Mouse (Mus musculus): Measurements from ENCODE around the gene Ccdc185.

Gene Ccdc185

DNA sequence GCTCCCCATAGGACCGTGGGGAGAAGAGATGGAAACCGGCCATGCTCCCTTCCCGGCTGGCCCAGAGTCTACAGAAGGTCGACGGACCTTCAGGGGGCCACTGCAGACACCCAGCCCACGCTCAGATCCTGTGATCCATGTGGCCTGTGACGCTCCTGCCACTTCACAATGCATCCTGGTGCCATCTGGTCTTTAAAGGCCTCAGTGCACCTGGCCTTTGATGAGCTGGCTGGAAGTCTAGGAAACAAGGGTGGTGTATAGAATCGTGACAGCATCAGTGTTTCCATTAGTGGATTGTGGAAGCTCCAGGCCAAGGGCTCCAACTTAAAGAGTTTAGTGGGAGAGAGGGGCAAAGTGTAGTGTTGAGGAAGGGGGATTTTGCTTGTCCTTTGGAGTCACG, at the start of gene Ccdc185:
Gene Ccdc185 (minus strand): TSS at position 101 of the 400 bp plus-strand sequence.
- DNase-seq (ENCODE audit: low spot score) = no peak

GRCm38 (mm10) chr1:182797048-182797447, 48.1 kb upstream of the Ccdc185 start:
- no peak for DNase-seq (ENCODE audit: low spot score)

DNA sequence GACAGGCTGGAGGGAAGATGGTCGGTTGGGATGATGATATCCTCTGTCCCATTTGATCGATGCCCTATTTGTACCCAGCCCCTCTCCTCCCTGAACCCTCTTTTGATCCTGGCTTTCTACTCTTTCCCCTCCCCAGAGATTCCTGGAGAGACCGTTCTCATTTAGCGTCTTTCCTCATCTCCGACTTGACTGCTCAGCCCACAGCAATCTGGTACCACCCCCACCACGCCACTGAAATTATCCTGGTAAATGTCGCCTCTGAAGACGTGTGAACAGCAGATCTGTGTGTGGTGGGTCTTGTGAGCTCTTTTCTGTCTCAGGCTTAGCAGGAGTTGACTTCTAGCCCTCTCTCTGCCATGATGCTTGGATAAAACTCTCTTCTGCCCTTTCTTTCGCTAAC, 45.6 kb upstream of the Ccdc185 start:
- DNase-seq (ENCODE audit: low spot score) = no peak

DNA sequence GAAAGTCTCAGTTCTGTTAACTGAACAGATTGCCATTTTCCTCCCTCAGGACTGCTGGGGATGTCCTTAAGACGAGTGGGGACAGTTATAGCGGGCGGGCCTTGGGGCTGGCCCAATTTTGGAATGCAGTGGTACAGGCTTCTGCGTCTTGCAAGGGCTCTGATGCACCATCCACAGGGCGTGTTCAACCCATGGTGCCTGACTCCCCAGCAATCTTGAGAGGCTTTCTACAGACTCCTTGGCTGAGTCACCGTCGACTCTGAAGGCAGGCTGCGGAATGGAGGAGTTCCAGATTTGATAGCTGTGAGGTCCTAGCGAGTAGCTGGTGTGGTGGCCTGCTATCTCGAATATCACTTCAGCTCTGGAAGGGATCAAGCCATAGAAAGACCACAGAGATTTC, 45.2 kb upstream of the Ccdc185 start:
- no peak for DNase-seq (ENCODE audit: low spot score)

DNA sequence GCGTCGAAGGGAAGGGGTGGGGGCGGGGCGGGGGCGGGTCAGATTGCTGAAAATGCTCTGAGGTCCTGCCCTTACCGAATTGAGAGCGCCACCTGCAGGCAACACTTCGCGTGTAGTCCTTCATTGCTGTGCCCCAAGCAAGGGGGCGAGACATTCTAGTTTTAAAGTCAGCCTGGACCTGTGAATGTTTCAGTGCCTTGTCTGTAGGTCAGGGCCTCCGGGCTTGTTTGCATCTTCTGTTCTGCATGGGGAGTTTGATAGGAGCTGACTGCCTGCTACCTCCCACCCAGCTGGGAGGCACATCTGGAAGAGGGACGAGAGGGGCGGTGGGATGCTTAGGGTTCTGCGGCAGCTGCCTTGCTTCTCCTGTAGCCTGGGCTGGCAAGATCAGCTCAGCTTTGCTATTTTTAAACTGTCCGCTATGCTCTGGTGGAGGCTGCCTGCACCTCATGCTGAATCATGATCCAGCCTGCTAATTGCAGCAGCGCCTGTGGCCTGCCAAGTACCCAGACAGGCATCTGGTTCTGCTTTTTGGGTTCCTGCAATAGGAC, 43.6 kb upstream of the Ccdc185 start:
- peak; percentile 84 for DNase-seq (ENCODE audit: low spot score)

DNA sequence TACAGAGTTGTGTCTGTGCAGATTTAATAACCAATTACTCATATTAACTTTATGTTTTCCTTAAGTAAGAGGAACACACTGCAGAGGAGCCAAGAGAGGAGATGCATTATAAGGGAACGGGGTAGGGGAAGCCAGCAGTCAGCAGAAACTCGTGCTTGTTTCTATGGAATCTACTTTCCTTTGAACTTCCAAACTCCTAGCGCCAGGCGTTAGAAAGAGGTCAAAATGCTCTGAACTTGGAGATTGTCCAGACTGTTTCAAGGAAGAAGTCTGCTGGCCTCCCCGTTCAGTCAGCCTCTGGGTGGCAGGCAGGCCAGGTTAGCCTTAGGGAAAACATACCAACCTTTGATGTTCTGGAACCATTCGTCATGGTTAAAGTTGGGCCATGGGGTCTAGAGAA, 39.9 kb upstream of the Ccdc185 start:
- DNase-seq (ENCODE audit: low spot score) = no peak

- DNase-seq (ENCODE audit: low spot score) = no peak
These were observed 38.0 kb upstream of the Ccdc185 start for GRCm38 (mm10) chr1:182787030-182787429.

- no peak for DNase-seq (ENCODE audit: low spot score)
These were observed 36.5 kb upstream of the Ccdc185 start for GRCm38 (mm10) chr1:182785504-182785903.

GRCm38 (mm10) chr1:182784784-182785183, 35.8 kb upstream of the Ccdc185 start:
- no peak for DNase-seq (ENCODE audit: low spot score)

DNA sequence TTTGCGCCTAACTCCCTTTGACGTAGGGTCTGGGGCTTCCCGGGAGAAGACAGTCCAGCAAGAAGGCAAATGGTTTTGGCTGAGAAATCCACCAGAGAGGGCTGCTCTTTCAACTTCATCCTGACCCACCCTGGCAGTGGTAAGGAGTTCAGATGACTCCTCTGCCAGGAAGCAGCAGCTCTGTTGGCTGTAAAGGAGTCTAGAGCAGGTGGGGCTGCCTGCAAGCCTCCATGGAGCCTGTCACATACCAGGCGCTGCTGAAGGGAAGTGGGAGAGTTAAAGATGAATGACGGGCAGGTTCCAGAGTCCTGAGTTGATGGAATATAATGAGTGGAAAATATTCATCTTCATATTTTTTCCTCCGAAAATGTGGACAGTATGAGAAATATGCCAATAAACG, 34.8 kb upstream of the Ccdc185 start:
- no peak for DNase-seq (ENCODE audit: low spot score)

- DNase-seq (ENCODE audit: low spot score) = no peak
These were observed 30.1 kb upstream of the Ccdc185 start for GRCm38 (mm10) chr1:182779024-182779520.

DNA sequence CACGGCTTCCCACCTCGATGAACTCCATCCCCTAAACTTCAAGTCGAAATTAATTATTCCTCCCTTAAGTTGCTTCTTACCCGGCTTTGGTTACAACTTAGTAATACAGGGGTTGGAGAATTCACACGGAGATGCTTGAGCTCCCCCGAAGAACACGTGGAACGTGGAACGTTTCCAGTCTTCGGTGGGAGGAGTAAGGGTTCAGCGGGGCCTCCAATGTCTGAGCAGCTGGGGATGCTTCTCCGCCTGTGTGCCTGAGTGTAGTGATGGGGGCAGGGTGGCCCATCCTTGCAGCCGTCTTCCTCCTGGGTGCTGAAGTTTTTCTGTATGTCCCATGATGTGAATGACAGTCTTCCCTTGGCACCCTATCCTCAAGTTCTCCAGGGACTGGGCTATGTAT, 29.2 kb upstream of the Ccdc185 start:
- DNase-seq (ENCODE audit: low spot score) = no peak

DNA sequence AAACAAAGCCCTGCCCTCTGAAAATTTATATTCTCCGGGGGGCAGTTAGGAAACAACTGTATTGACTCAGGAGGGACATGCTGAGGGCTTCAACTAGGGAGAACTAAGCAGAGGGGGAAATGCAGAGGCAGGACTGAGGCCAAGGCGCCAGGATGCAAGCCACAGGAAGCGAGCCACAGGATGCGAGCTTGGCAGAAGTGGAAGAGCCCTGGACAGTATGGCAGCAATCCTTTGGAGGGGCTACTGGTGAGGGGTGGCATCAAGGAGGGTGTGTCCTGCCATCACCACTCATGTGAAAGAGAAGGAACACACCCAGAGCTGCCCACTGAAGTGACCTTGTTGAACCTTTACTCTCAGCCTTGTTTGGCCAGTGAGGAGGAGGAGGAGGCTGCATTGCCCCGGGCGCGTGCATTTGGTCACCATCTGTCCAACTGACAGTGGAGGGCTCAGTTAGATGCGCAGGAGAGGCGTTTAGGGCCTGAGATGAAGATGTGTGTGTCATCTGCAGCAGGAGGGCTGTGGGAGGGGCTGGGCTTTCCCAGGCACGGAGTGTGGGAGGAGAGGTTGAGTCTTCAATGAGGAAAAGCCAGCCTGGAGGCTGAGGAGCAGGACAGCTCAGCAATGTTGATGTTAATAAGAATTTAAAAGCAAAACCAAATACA, 27.9 kb upstream of the Ccdc185 start:
- DNase-seq (ENCODE audit: low spot score) = no peak

- DNase-seq (ENCODE audit: low spot score) = no peak
These were observed 26.6 kb upstream of the Ccdc185 start for GRCm38 (mm10) chr1:182775576-182775975.

DNA sequence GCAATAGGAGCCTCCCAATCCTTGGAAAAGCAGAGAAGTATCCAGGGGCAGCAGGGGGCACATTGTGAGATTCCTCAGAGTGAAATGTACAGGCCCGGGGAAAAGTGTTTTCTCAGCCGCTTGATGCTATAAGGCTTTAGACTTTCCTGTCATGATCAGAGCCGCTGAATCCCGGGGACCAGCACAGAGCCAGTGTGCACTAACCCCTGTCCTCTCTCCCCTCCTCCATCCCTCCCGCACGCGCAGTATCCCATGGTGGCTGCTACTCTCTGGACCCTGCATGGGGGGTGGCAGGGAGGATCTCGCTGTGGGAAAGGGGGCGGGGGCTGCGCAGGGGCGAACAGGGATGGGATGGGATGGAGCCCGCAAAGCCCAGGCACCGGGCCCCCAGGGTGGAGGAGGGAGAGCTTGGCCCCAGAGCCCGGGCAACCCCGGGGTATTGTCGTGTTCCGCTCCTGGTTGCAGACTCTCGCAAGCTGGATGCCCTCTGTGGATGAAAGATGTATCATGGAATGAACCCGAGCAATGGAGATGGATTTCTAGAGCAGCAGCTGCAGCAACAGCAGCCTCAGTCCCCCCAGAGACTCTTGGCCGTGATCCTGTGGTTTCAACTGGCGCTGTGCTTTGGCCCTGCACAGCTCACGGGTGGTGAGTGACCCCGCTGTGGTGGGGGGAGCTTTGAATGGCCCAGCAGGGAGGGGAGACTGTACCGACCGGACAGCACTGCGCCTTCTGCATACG, 15.7 kb upstream of the Ccdc185 start:
- DNase-seq (ENCODE audit: low spot score) = no peak

- DNase-seq (ENCODE audit: low spot score) = peak; percentile 60
These were observed 14.9 kb upstream of the Ccdc185 start, which contains the start of gene Susd4 for GRCm38 (mm10) chr1:182763716-182764461. Susd4 (plus strand) TSS chr1:182763860.

DNA sequence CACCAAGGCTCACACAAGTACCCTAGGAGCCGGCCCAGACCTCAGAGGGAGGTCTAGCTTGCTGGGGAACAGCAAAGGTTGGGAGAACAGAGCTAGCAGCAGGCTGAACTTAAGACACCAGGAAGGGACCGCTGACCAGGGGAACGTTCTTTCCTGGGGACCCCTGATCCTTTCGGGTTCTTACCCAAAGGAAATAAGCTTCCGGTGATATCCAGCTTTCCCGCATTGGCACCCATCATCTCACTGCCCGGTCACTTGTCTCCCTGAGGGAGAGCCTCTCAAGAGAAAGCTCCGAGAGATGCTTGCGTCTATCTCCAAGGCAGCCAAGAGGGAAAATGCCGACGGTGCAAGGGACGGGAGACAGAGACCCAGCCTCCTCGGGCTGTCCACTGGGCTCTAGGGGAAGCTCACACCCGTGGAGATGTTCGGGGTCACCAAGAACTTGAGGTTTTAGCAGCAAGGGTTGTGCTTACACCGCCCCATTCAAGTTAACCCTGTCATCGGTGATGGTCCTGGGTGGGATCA, 14.3 kb upstream of the Ccdc185 start:
- DNase-seq (ENCODE audit: low spot score) = no peak

DNA sequence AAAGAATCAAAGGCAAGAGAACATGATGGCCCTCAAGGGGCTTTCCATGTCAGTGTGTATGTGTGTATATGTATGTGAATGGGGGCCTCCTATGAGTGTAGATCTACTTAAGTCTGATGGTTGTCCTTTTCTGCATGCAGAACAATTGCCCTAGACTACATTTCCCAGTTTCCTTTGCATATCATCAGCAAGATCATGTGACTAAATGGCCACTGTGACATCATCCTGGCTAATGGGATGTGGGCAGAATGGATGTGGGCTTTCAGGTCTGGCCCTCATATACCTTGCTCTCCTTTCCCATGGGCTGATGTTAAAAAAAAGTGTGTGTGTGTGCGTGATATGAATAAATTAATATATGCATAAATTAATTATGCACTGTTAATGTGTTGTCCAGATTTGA, 9.8 kb upstream of the Ccdc185 start:
- no peak for DNase-seq (ENCODE audit: low spot score)

DNA sequence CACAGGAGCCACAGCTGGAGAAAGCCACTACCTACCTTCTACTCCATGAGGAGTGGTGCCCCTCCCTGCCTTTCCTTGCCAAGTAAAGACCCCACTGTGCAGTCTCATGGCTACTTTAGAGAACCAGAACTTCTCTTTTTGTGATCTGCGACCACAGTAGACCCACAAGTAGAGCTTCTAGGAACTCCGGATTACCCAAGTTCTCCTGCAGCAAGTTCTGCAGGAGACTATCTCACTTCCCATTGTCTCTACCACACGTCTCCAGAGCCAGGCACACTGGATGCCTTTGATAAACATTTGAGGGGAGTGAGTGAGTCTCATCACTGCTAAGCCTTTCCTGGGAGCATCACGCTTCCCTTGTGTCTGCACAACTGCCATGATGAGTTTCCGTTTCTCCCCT, 5.9 kb upstream of the Ccdc185 start:
- DNase-seq (ENCODE audit: low spot score) = no peak

DNA sequence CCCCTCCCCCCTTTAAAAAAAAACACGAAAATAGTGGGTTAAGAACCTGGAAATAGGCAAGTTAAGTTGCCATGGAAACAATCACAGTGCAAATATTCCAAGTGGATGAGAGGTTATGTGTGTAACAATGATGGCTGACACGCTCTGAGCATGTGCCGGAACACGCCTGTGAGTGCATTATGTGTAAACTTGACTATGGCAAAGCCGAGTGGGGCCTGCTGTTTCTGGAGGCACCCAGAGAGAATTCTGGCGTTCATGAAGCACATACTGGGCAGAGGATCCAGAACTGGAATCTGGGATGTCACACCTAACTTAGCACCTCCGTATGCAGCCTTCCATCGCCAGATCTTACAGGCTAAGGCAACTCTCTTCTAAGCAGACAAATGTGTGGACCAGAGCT, 4.7 kb upstream of the Ccdc185 start:
- DNase-seq (ENCODE audit: low spot score) = no peak

GRCm38 (mm10) chr1:182751301-182751700, 2.3 kb upstream of the Ccdc185 start:
- no peak for DNase-seq (ENCODE audit: low spot score)

DNA sequence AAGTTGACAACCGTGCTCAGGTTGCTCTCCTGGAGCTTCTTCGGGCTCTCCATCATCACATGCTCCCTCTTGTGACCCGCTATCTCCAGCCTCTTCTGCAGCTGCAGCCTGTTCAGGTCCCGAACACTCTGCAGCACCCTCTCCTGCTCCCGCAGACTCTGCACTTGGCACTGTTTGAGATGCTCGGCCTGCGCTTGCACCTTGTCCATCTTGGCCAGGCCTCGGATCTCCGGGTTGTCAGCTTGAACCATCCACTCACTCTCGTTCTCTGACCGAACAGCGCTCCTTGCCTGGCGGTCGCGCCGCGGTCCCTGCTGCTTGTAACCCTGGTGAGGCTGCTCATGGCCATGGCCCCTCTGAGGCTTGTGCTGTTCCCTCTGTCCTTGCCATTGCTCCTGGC, 1.1 kb downstream of the Ccdc185 start:
- no peak for DNase-seq (ENCODE audit: low spot score)

All from testis, postnatal 10 days (tissue).